ENCODE assay signal across 10 mouse cellular contexts in genomic region chr2:31667332-31667731, GRCm38 (mm10). TPM values are rescaled to one million over a fixed set of nuclear protein-coding genes. Genes with fewer than 3 reads are reported as not detected.
A peak's percentile ranks its signal among the peaks of the same experiment; 100 is the strongest.
DNase-seq lines count a peak whose midpoint lies in the region; ATAC-seq and TF ChIP-seq lines count a peak whose summit lies in the region.
"Had no signal": no experiment of that assay in that cellular context is flagged by ENCODE, and none has a peak within 500 bp of the region (broad histone marks: within the 10 kb centered on the region; RNA-seq: fewer than 3 reads in every experiment).

No protein-coding gene starts in this region.

- H3K36me3 ChIP-seq in forebrain, embryonic 14.5 days (ENCODE audit: control insufficient read depth, insufficient read depth, low read length): no peaks in the 10 kb centered on the region
- H3K36me3 ChIP-seq in forebrain, embryonic 16.5 days (ENCODE audit: control insufficient read depth, insufficient read depth): no peaks in the 10 kb centered on the region
- H3K36me3 ChIP-seq in midbrain, embryonic 10.5 days: peaks cover 4% of the 10 kb centered on the region
- H3K36me3 ChIP-seq in midbrain, embryonic 13.5 days: 0 out of 2 replicates have a peak, but pooled peaks cover 1% of the 10 kb centered on the region
- no peaks in the 10 kb centered on the region for H3K36me3 ChIP-seq in midbrain, postnatal 0 days (ENCODE audit: insufficient read depth, low read length)

- H3K4me3 ChIP-seq in forebrain, embryonic 14.5 days (ENCODE audit: low read depth, low read length): no peak overlapping the region
- no peak overlapping the region for H3K4me3 ChIP-seq in forebrain, embryonic 16.5 days (replicated peaks; ENCODE audit: low read length)
- H3K4me3 ChIP-seq in midbrain, embryonic 10.5 days: no peak overlapping the region
- no peak overlapping the region for H3K4me3 ChIP-seq in midbrain, embryonic 13.5 days (replicated peaks)
- no peak overlapping the region for H3K4me3 ChIP-seq in cortical plate, adult 2 months (ENCODE audit: insufficient read depth, low read length)
- no peak overlapping the region for H3K4me3 ChIP-seq in midbrain, postnatal 0 days (ENCODE audit: low read depth, low read length)

- no peak overlapping the region for H3K4me2 ChIP-seq in forebrain, embryonic 14.5 days (ENCODE audit: low read length)
- no peak overlapping the region for H3K4me2 ChIP-seq in forebrain, embryonic 16.5 days (ENCODE audit: low read length)
- no peak overlapping the region for H3K4me2 ChIP-seq in midbrain, embryonic 13.5 days (replicated peaks)
- no peak overlapping the region for H3K4me2 ChIP-seq in midbrain, postnatal 0 days (ENCODE audit: low read depth, low read length, poor library complexity, severe bottlenecking)

- no peak for ATAC-seq in forebrain, embryonic 14.5 days
- no peak for ATAC-seq in forebrain, embryonic 16.5 days
- no peak for ATAC-seq in midbrain, embryonic 13.5 days
- ATAC-seq in midbrain, postnatal 0 days (ENCODE audit: low FRiP score): no peak
- ATAC-seq in erythroid progenitor cell, adult 5-6 weeks (replicated peaks; ENCODE audit: low FRiP score, poor library complexity, severe bottlenecking): no peak

- H3K4me1 ChIP-seq in forebrain, embryonic 14.5 days (ENCODE audit: control insufficient read depth, insufficient read depth, low read length): peaks cover 2% of the 10 kb centered on the region; the same call in 1 of the 2 replicates
- H3K4me1 ChIP-seq in forebrain, embryonic 16.5 days (replicated peaks; ENCODE audit: control insufficient read depth, insufficient read depth, low read length): peaks cover 11% of the 10 kb centered on the region
- peaks cover 13% of the 10 kb centered on the region for H3K4me1 ChIP-seq in midbrain, embryonic 10.5 days
- H3K4me1 ChIP-seq in midbrain, embryonic 13.5 days (replicated peaks): peaks cover 13% of the 10 kb centered on the region
- 0 out of 2 replicates have a peak, but pooled peaks cover 1% of the 10 kb centered on the region for H3K4me1 ChIP-seq in cortical plate, adult 2 months (ENCODE audit: control insufficient read depth, insufficient read depth, low read length)
- no peaks in the 10 kb centered on the region for H3K4me1 ChIP-seq in midbrain, postnatal 0 days (ENCODE audit: insufficient read depth, low read length)

- 20% methylated on average over 4 of the region's 4 CpGs for WGBS in forebrain, embryonic 14.5 days
- 25% methylated on average over 4 of the region's 4 CpGs for WGBS in forebrain, embryonic 16.5 days
- WGBS in midbrain, embryonic 10.5 days: 20% methylated on average over 4 of the region's 4 CpGs
- 24% methylated on average over 4 of the region's 4 CpGs for WGBS in midbrain, embryonic 13.5 days
- WGBS in midbrain, postnatal 0 days: 11% methylated on average over 4 of the region's 4 CpGs

- peak; percentile 41 for DNase-seq in forebrain, embryonic 14.5 days (ENCODE audit: low spot score)
- peak; percentile 63 for DNase-seq in midbrain, embryonic 10.5 days (ENCODE audit: low spot score)
- DNase-seq in midbrain, postnatal 0 days (ENCODE audit: low spot score): peak; percentile 57
- no peak for DNase-seq in spleen, postnatal 14 days (ENCODE audit: low spot score in 2 of 2)

- no peak overlapping the region for H3K27ac ChIP-seq in forebrain, embryonic 14.5 days (ENCODE audit: low read depth, low read length)
- H3K27ac ChIP-seq in forebrain, embryonic 16.5 days (ENCODE audit: low read length): no peak overlapping the region
- no peak overlapping the region for H3K27ac ChIP-seq in midbrain, embryonic 10.5 days (replicated peaks)
- H3K27ac ChIP-seq in midbrain, embryonic 13.5 days: no peak overlapping the region
- no peak overlapping the region for H3K27ac ChIP-seq in cortical plate, adult 2 months (ENCODE audit: insufficient read depth, low read length)
- H3K27ac ChIP-seq in midbrain, postnatal 0 days (ENCODE audit: low read depth, low read length): no peak overlapping the region

- H3K9me3 ChIP-seq in forebrain, embryonic 14.5 days (replicated peaks; ENCODE audit: control insufficient read depth, low read length): no peaks in the 10 kb centered on the region
- no peaks in the 10 kb centered on the region for H3K9me3 ChIP-seq in forebrain, embryonic 16.5 days (ENCODE audit: control insufficient read depth, low read length)
- H3K9me3 ChIP-seq in midbrain, embryonic 10.5 days (replicated peaks): no peaks in the 10 kb centered on the region
- no peaks in the 10 kb centered on the region for H3K9me3 ChIP-seq in midbrain, embryonic 13.5 days
- H3K9me3 ChIP-seq in midbrain, postnatal 0 days (ENCODE audit: low read length): no peaks in the 10 kb centered on the region

- 0 out of 2 replicates have a peak, but pooled peaks have one; percentile 21 for TF ChIP-seq CTCF in cortical plate, adult 2 months (IDR thresholded peaks at IDR 0.05; ENCODE audit: extremely low read depth, insufficient read depth, low read length)
- TF ChIP-seq CTCF in midbrain, postnatal 0 days (IDR thresholded peaks at IDR 0.05): peak; percentile 63

- TF ChIP-seq POLR2A in cortical plate, adult 2 months (IDR thresholded peaks at IDR 0.05; ENCODE audit: extremely low read depth, insufficient read depth, low read length): no peak

- no peaks in the 10 kb centered on the region for H3K27me3 ChIP-seq in forebrain, embryonic 14.5 days (replicated peaks; ENCODE audit: control insufficient read depth, insufficient read depth, low read length)
- 0 out of 2 replicates have a peak, but pooled peaks cover 2% of the 10 kb centered on the region for H3K27me3 ChIP-seq in forebrain, embryonic 16.5 days (replicated peaks; ENCODE audit: control insufficient read depth, insufficient read depth, low read length)
- H3K27me3 ChIP-seq in midbrain, embryonic 10.5 days (ENCODE audit: low read depth, poor library complexity, severe bottlenecking): peaks cover 53% of the 10 kb centered on the region
- H3K27me3 ChIP-seq in midbrain, embryonic 13.5 days: peaks cover 54% of the 10 kb centered on the region
- no peaks in the 10 kb centered on the region; the same call in 1 of the 2 replicates for H3K27me3 ChIP-seq in midbrain, postnatal 0 days (ENCODE audit: insufficient read depth, low read length)

- no peak overlapping the region for H3K9ac ChIP-seq in forebrain, embryonic 14.5 days (ENCODE audit: low read length)
- no peak overlapping the region for H3K9ac ChIP-seq in forebrain, embryonic 16.5 days (replicated peaks; ENCODE audit: low read depth, low read length)
- H3K9ac ChIP-seq in midbrain, embryonic 13.5 days (replicated peaks): no peak overlapping the region
- H3K9ac ChIP-seq in midbrain, postnatal 0 days (replicated peaks; ENCODE audit: low read length, poor library complexity, severe bottlenecking): no peak overlapping the region

RNA-seq across cellular contexts. Expression of gene Exosc2, which starts 3.2 kb away (rescaled TPM):
- polyA plus RNA-seq in forebrain, embryonic 14.5 days (2014; fragmentation: Nextera tagmentation; extraction: Ambion mirVana): 32.0 and 33.4 TPM in 2 replicates
- polyA plus RNA-seq in forebrain, embryonic 16.5 days (2015; fragmentation: Nextera tagmentation; extraction: Ambion mirVana): 42.3 and 44.0 TPM in 2 replicates
- 97.4 and 106 TPM in 2 replicates for polyA plus RNA-seq in midbrain, embryonic 10.5 days (2016; fragmentation: Nextera tagmentation; extraction: Ambion mirVana)
- 45.7 and 49.1 TPM in 2 replicates for polyA plus RNA-seq in midbrain, embryonic 13.5 days (2015; fragmentation: Nextera tagmentation; extraction: Ambion mirVana)
- polyA plus RNA-seq in cortical plate, adult 2 months (2012; rRNA removed): 24.4 and 27.3 TPM in 2 replicates
- 26.7 and 27.4 TPM in 2 replicates for total RNA-seq in midbrain, postnatal 0 days (2014; rRNA removed)
- polyA plus RNA-seq in midbrain, postnatal 0 days (2015; fragmentation: Nextera tagmentation; extraction: Ambion mirVana): 32.2 and 36.8 TPM in 2 replicates
- total RNA-seq in erythroid progenitor cell, adult 5-6 weeks (2015; ENCODE audit: low replicate concordance): 13.4 and 15.9 TPM in 2 replicates
- total RNA-seq in erythroid progenitor cell, adult 5-6 weeks (2017; ENCODE audit: low replicate concordance): 12.6 and 25.5 TPM in 2 replicates

RNA-seq across cellular contexts. Expression of gene Abl1, which starts 20.8 kb away (rescaled TPM):
- 19.6 and 22.9 TPM in 2 replicates for polyA plus RNA-seq in forebrain, embryonic 14.5 days (2014; fragmentation: Nextera tagmentation; extraction: Ambion mirVana)
- 23.5 and 23.8 TPM in 2 replicates for polyA plus RNA-seq in forebrain, embryonic 16.5 days (2015; fragmentation: Nextera tagmentation; extraction: Ambion mirVana)
- 44.2 and 48.2 TPM in 2 replicates for polyA plus RNA-seq in midbrain, embryonic 10.5 days (2016; fragmentation: Nextera tagmentation; extraction: Ambion mirVana)
- polyA plus RNA-seq in midbrain, embryonic 13.5 days (2015; fragmentation: Nextera tagmentation; extraction: Ambion mirVana): 25.3 and 27.0 TPM in 2 replicates
- 38.4 and 39.9 TPM in 2 replicates for polyA plus RNA-seq in cortical plate, adult 2 months (2012; rRNA removed)
- 44.9 and 50.1 TPM in 2 replicates for total RNA-seq in midbrain, postnatal 0 days (2014; rRNA removed)
- 13.1 and 13.8 TPM in 2 replicates for polyA plus RNA-seq in midbrain, postnatal 0 days (2015; fragmentation: Nextera tagmentation; extraction: Ambion mirVana)
- total RNA-seq in erythroid progenitor cell, adult 5-6 weeks (2015; ENCODE audit: low replicate concordance): 10.1 and 26.8 TPM in 2 replicates
- 24.1 and 26.5 TPM in 2 replicates for total RNA-seq in erythroid progenitor cell, adult 5-6 weeks (2017; ENCODE audit: low replicate concordance)

RNA-seq across cellular contexts. Expression of gene Prdm12, which starts 27.5 kb away (rescaled TPM):
- 0.83 and 1.3 TPM in 2 replicates for polyA plus RNA-seq in forebrain, embryonic 14.5 days (2014; fragmentation: Nextera tagmentation; extraction: Ambion mirVana)
- 0.98 and 2.5 TPM in 2 replicates for polyA plus RNA-seq in forebrain, embryonic 16.5 days (2015; fragmentation: Nextera tagmentation; extraction: Ambion mirVana)
- polyA plus RNA-seq in midbrain, embryonic 10.5 days (2016; fragmentation: Nextera tagmentation; extraction: Ambion mirVana): 2.0 and 4.3 TPM in 2 replicates
- polyA plus RNA-seq in midbrain, embryonic 13.5 days (2015; fragmentation: Nextera tagmentation; extraction: Ambion mirVana): 4.0 and 8.5 TPM in 2 replicates
- 0.17 TPM in 2 replicates for polyA plus RNA-seq in cortical plate, adult 2 months (2012; rRNA removed)
- total RNA-seq in midbrain, postnatal 0 days (2014; rRNA removed): 0.99 and 1.4 TPM in 2 replicates
- polyA plus RNA-seq in midbrain, postnatal 0 days (2015; fragmentation: Nextera tagmentation; extraction: Ambion mirVana): 1.9 and 2.4 TPM in 2 replicates
- total RNA-seq in erythroid progenitor cell, adult 5-6 weeks (2015; ENCODE audit: low replicate concordance): not detected in 2 replicates
- total RNA-seq in erythroid progenitor cell, adult 5-6 weeks (2017; ENCODE audit: low replicate concordance): not detected in 2 replicates
- polyA plus RNA-seq: gonadal fat pad, adult 2 months; stomach, embryonic 16.5 days had no signal

Comparison
In these comparisons a context has a peak if more than half of its experiments do, and no peak if none do; other contexts are left out.
1. DNase-seq: peak in forebrain, embryonic 14.5 days (single experiment), midbrain, embryonic 10.5 days (single experiment) and midbrain, postnatal 0 days (single experiment); none in spleen, postnatal 14 days (0 of 2).